Mouse (Mus musculus) liver, embryonic 14.5 days (tissue): ENCODE measurements around the gene Hoxd11. TPM values are rescaled to one million over a fixed set of nuclear protein-coding genes. Genes with fewer than 3 reads are reported as not detected.

Experiments
- ATAC-seq: fragments of 200-750 bp; cut with Nextera tagmentation; 2 replicates; pipeline ENCODE4 v1.8.0; 2017; ENCODE audit warnings: moderate number of reproducible peaks, mild to moderate bottlenecking, moderate library complexity; ENCODE audit not compliant: insufficient read depth
- DNase-seq, 3 experiments: peaks; one replicate each; pipeline ENCODE4 v3.0.0-alpha.2; 2012 to 2013; ENCODE audit warnings: low read depth in 3 of 3, low spot score in 3 of 3
- H3K27ac ChIP-seq: fragments of 300-500 bp; sonication (generic); 2 replicates; pipeline ENCODE4 v1.5.1; 2014; ENCODE audit warnings: moderate library complexity, mild to moderate bottlenecking, control low read depth, inconsistent platforms
- H3K27me3 ChIP-seq: fragments of 300-500 bp; sonication (generic); 2 replicates; pipeline ENCODE4 v1.6.1; 2014; ENCODE audit warnings: mild to moderate bottlenecking, low read length, moderate library complexity; ENCODE audit not compliant: control insufficient read depth, insufficient read depth
- H3K36me3 ChIP-seq: fragments of 300-500 bp; sonication (generic); replicated peaks from 2 replicates; pipeline ENCODE4 v1.6.1; 2014; ENCODE audit warnings: low read depth; ENCODE audit not compliant: control insufficient read depth, insufficient read depth
- H3K4me1 ChIP-seq, 2 experiments: fragments of 200-500 bp in 1 of 2; fragments of 300-500 bp in 1 of 2; sonication (generic) in 1 of 2; replicated peaks; 2 replicates each; pipeline ENCODE4 v1.6.1; 2012 to 2014; ENCODE audit warnings: antibody characterized with exemption in 1 of 2, inconsistent platforms in 1 of 2, low read length in 1 of 2; ENCODE audit not compliant: control insufficient read depth in 2 of 2, insufficient read depth in 2 of 2
- H3K4me2 ChIP-seq: fragments of 300-500 bp; sonication (generic); 2 replicates; pipeline ENCODE4 v1.6.1; 2014; ENCODE audit warnings: low read depth, mild to moderate bottlenecking, control low read depth, moderate library complexity
- H3K4me3 ChIP-seq, 2 experiments: fragments of 200-500 bp in 1 of 2; fragments of 300-500 bp in 1 of 2; sonication (generic) in 1 of 2; 2 replicates each; pipeline ENCODE4 v1.5.1; 2012 to 2014; ENCODE audit warnings: low read depth in 2 of 2, low read length in 2 of 2, mild to moderate bottlenecking in 2 of 2, control low read depth in 1 of 2, inconsistent platforms in 1 of 2, moderate library complexity in 1 of 2; ENCODE audit not compliant: insufficient read depth in 1 of 2
- H3K9ac ChIP-seq: fragments of 300-500 bp; sonication (generic); replicated peaks from 2 replicates; pipeline ENCODE4 v1.6.1; 2014; ENCODE audit warnings: mild to moderate bottlenecking, control low read depth, moderate library complexity
- H3K9me3 ChIP-seq: fragments of 300-500 bp; sonication (generic); 2 replicates; pipeline ENCODE4 v1.6.1; 2016; ENCODE audit warnings: low read length, mixed read lengths; ENCODE audit not compliant: control insufficient read depth
- CTCF ChIP-seq: IDR thresholded peaks from 2 replicates; pipeline ENCODE4 v1.5.1; 2016; ENCODE audit warnings: antibody characterized with exemption, low read depth, control low read depth
- EP300 ChIP-seq: IDR thresholded peaks from 2 replicates; pipeline ENCODE4 v1.6.1; 2016; ENCODE audit warnings: antibody characterized with exemption, low read depth
- WGBS: fragments of 180-500 bp; shearing (Covaris S2); extraction: QIAGEN DNeasy Blood & Tissue Kit; methylation state at CpG from one replicate; pipeline ENCODE4 v1.1.7; 2014; ENCODE audit not compliant: insufficient replicate concordance; 5-methylcytosine and 5-hydroxymethylcytosine counted together
- polyA plus RNA-seq, 2 experiments: library from polyadenylated mRNA; depleted of rRNA in 1 of 2; stranded (reverse) in 1 of 2; unstranded in 1 of 2; fragments of >200 nt; fragmentation: Nextera tagmentation in 1 of 2; extraction: Ambion mirVana in 1 of 2; gene quantifications; 2 replicates each; pipeline versions ENCODE4 v1.2.1 to v1.2.3; 2012 to 2014

Gene Hoxd11
- polyA plus RNA-seq, 2 experiments, result 0.09 TPM; not detected in 1

- Histone ChIP-seq H3K4me1 (no peaks in the 10 kb centered on the region), H3K4me3 (no peak overlapping the region), H3K36me3 (no peaks in the 10 kb centered on the region), H3K9ac (no peak overlapping the region), H3K27ac (no peak overlapping the region), H3K4me2 (no peak overlapping the region), H3K27me3 (peaks cover 95% of the 10 kb centered on the region), H3K9me3 (no peaks in the 10 kb centered on the region)
- ATAC-seq (no peak), DNase-seq (no peak)
- 4% methylated on average over 13 of the region's 13 CpGs for WGBS
- TF ChIP-seq EP300, result no peak
Observed at GRCm38 (mm10) chr2:74706393-74706960, 27.1 kb downstream of the Hoxd11 start.

GRCm38 (mm10) chr2:74707599-74707998 is 28.2 kb downstream of the Hoxd11 start:
- DNase-seq (no peak), ATAC-seq (no peak)
- TF ChIP-seq CTCF (no peak), EP300 (no peak)
- Histone ChIP-seq H3K27ac (no peak overlapping the region), H3K9ac (no peak overlapping the region), H3K4me1 (no peaks in the 10 kb centered on the region), H3K27me3 (peaks cover 96% of the 10 kb centered on the region), H3K36me3 (no peaks in the 10 kb centered on the region), H3K4me2 (no peak overlapping the region), H3K9me3 (no peaks in the 10 kb centered on the region), H3K4me3 (no peak overlapping the region)
- WGBS, result 22% methylated on average over 7 of the region's 7 CpGs

GRCm38 (mm10) chr2:74708676-74709075 is 29.3 kb downstream of the Hoxd11 start:
- H3K9me3 ChIP-seq, result no peaks in the 10 kb centered on the region
- ATAC-seq (no peak), DNase-seq (no peak)
- no peak overlapping the region for H3K27ac ChIP-seq
- H3K9ac ChIP-seq, result no peak overlapping the region
- no peak overlapping the region for H3K4me2 ChIP-seq
- WGBS, result 38% methylated on average over 4 of the region's 4 CpGs
- no peak overlapping the region for H3K4me3 ChIP-seq
- no peaks in the 10 kb centered on the region for H3K4me1 ChIP-seq
- peaks cover 96% of the 10 kb centered on the region for H3K27me3 ChIP-seq
- no peaks in the 10 kb centered on the region for H3K36me3 ChIP-seq
- TF ChIP-seq CTCF (no peak), EP300 (no peak)

GRCm38 (mm10) chr2:74709465-74710419 is 30.4 kb downstream of the Hoxd11 start:
- Histone ChIP-seq H3K36me3 (no peaks in the 10 kb centered on the region), H3K9me3 (no peaks in the 10 kb centered on the region), H3K4me2 (no peak overlapping the region), H3K4me1 (no peaks in the 10 kb centered on the region), H3K27ac (no peak overlapping the region), H3K9ac (no peak overlapping the region), H3K27me3 (peaks cover 96% of the 10 kb centered on the region), H3K4me3 (no peak overlapping the region)
- 17% methylated on average over 5 of the region's 5 CpGs for WGBS
- DNase-seq (no peak), ATAC-seq (no peak)
- TF ChIP-seq CTCF, result no peak
- TF ChIP-seq EP300, result no peak

GRCm38 (mm10) chr2:74710929-74711543 is 31.7 kb downstream of the Hoxd11 start:
- DNase-seq, result no peak

More at GRCm38 (mm10) chr2:74710929-74711543, 31.7 kb downstream of the Hoxd11 start:
- TF ChIP-seq EP300 (no peak), CTCF (no peak)
- Histone ChIP-seq H3K27me3 (peaks cover 95% of the 10 kb centered on the region), H3K4me2 (no peak overlapping the region), H3K36me3 (no peaks in the 10 kb centered on the region), H3K4me3 (no peak overlapping the region), H3K9me3 (no peaks in the 10 kb centered on the region), H3K4me1 (no peaks in the 10 kb centered on the region), H3K9ac (no peak overlapping the region), H3K27ac (no peak overlapping the region)
- no peak for ATAC-seq
- 2% methylated on average over 16 of the region's 16 CpGs for whole genome bisulfite sequencing
